Mouse (Mus musculus): ENCODE measurements at regions not wholly inside any gene's neighbourhood (a gene's known extent, or its start where the extent isn't known, plus 50 kb on each side); places are given as distances from the start of the nearest gene placed in this dataset.

- in situ Hi-C loops (cut with MboI; ENCODE audit: unreplicated experiment in 2 of 2) = no loop called here
Measured at GRCm38 (mm10) chr5:50126594-50126993, 67.8 kb upstream of the Adgra3 start.

- in situ Hi-C loops (cut with MboI; ENCODE audit: unreplicated experiment in 2 of 2) = no loop called here
Measured at GRCm38 (mm10) chr5:50126177-50126576, 67.4 kb upstream of the Adgra3 start.

DNA sequence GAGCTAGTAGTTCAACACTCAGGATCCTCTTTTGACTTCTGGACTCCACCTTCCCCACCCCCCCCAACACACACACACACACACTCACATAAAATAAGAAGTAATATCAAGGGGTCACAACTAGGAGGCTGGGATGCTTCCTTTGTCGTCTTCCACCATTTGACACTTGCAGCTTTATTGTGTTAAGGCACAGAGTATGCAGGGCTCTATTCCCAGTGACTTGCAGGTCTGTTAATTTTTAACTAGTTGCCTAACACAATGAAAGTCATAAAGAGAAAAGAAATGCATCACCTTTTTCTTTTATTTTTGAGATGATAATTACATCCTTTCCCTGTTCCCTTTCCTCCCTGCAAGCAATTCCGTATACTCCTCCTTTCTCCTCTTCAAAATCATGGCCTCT lies 66.9 kb upstream of the Adgra3 start:
- in situ Hi-C loops (cut with MboI; ENCODE audit: unreplicated experiment in 2 of 2) = no loop called here

DNA sequence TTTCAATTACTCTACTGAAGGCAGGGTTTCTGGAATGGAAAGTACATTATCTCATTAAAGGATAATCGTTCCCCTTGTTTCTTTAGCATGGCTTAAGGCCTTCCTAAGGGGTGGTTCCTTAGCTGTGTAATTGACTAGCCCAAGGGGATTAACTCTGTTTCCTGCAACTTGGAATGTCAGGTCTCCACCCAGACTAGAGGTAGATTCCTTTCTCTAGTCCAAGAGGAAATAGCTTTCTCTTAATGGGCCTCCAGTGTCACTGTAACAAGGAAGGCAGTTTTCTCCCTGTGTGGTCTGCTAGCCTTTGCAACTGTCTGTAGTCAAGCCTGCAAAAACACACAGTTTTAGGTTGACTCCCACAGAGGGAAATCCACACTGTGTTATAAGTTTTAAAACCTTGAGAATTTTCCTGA lies 64.0 kb upstream of the Adgra3 start:
- in situ Hi-C loops (cut with MboI; ENCODE audit: unreplicated experiment in 2 of 2) = no loop called here

GRCm38 (mm10) chr5:50119860-50120259 lies 61.1 kb upstream of the Adgra3 start:
- in situ Hi-C loops (cut with MboI; ENCODE audit: unreplicated experiment in 2 of 2) = no loop called here

Data from v-Abl transformed pro-B cells (cell line).